Comparison of ENCODE assay signal across 28 mouse cellular contexts in the genomic region with DNA sequence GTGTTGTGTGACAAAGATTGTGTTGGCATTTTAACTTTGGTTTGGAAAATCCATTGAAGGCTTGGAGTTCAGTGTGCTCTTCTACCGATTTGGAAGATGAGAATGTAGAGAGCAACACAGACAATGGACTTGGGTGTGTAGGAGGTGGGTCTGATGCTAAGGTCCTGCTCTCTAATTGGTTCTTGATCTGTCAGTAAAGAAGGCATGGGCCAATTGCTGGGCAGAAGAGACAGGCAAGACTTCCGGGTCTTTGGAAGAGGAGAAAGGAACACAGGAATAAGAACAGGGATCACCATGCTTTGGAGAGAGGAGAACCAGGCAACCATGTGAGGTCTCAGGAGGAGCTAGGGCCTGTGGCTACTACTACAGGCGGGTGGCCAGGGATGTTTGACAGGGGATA. TPM values are rescaled to one million over a fixed set of nuclear protein-coding genes. Genes with fewer than 3 reads are reported as not detected.
"Had no signal": no experiment of that assay in that cellular context is flagged by ENCODE, and none has a peak within 500 bp of the region (broad histone marks: within the 10 kb centered on the region; RNA-seq: fewer than 3 reads in every experiment).

No protein-coding gene starts in this region.

- ATAC-seq: hindbrain, postnatal 0 days; intestine, embryonic 16.5 days; liver, embryonic 12.5 days had no signal

- H3K9me3 ChIP-seq: heart, embryonic 10.5 days; heart, embryonic 12.5 days; hindbrain, embryonic 13.5 days; hindbrain, embryonic 15.5 days; kidney, embryonic 15.5 days; limb, embryonic 12.5 days; liver, embryonic 12.5 days had no signal

- H3K9ac ChIP-seq: heart, embryonic 12.5 days; hindbrain, embryonic 13.5 days; hindbrain, embryonic 15.5 days; kidney, embryonic 15.5 days; limb, embryonic 12.5 days; liver, embryonic 12.5 days; liver, embryonic 14.5 days had no signal

- H3K27ac ChIP-seq: gastrocnemius, adult 2 months; heart, embryonic 10.5 days; hindbrain, embryonic 13.5 days; hindbrain, embryonic 15.5 days; hindbrain, postnatal 0 days; kidney, embryonic 15.5 days; kidney, postnatal 0 days; limb, embryonic 12.5 days; liver, embryonic 12.5 days; liver, embryonic 14.5 days had no signal

- H3K36me3 ChIP-seq: heart, embryonic 10.5 days; heart, embryonic 12.5 days; hindbrain, embryonic 13.5 days; hindbrain, embryonic 15.5 days; kidney, embryonic 15.5 days; limb, embryonic 12.5 days; liver, embryonic 12.5 days had no signal

- H3K4me2 ChIP-seq: heart, embryonic 12.5 days; hindbrain, embryonic 13.5 days; hindbrain, embryonic 15.5 days; kidney, embryonic 15.5 days; limb, embryonic 12.5 days; liver, embryonic 12.5 days had no signal

- H3K4me1 ChIP-seq: heart, embryonic 10.5 days; heart, embryonic 12.5 days; hindbrain, embryonic 13.5 days; hindbrain, embryonic 15.5 days; kidney, embryonic 15.5 days; limb, embryonic 12.5 days; liver, embryonic 12.5 days had no signal

- H3K27me3 ChIP-seq: heart, embryonic 12.5 days; hindbrain, embryonic 13.5 days; hindbrain, embryonic 15.5 days had no signal

- DNase-seq: gastrocnemius, adult 2 months; gastrocnemius, postnatal 10 days; gastrocnemius, postnatal 25 days; heart, adult 18-20 months; heart, postnatal 10 days; kidney, adult 11 months; kidney, adult 2 months; kidney, adult 9 months; kidney, postnatal 14 days; kidney, postnatal 36 days; layer of hippocampus, adult 9-11 months; layer of hippocampus, postnatal 36 days; left cerebral cortex, postnatal 4 days; liver had no signal

- H3K4me3 ChIP-seq: gastrocnemius, adult 2 months; heart, embryonic 10.5 days; heart, embryonic 12.5 days; hindbrain, embryonic 13.5 days; hindbrain, embryonic 15.5 days; kidney, embryonic 15.5 days; limb, embryonic 12.5 days; liver, embryonic 12.5 days had no signal

RNA-seq across cellular contexts. Expression of a gene that starts 7.7 kb away (rescaled TPM):
- total RNA-seq: granulocyte monocyte progenitor cell, adult 5-6 weeks; left cerebral cortex, postnatal 10 days; left cerebral cortex, postnatal 4 days had no signal
- polyA plus RNA-seq: hindbrain, embryonic 13.5 days; intestine, embryonic 14.5 days had no signal
